Mouse (Mus musculus) MN1 (cell line): Measurements from ENCODE around the gene Olfr1016.

ENCODE experiments used
- DNase-seq: peaks from one replicate; pipeline ENCODE4 v3.0.0-alpha.2; 2016; ENCODE audit warnings: low spot score

Gene Olfr1016

GRCm38 (mm10) chr2:85802444-85802843 lies at the start of gene Olfr1016:
Olfr1016 (minus strand) TSS chr2:85802544.
- DNase-seq: no peak

DNA sequence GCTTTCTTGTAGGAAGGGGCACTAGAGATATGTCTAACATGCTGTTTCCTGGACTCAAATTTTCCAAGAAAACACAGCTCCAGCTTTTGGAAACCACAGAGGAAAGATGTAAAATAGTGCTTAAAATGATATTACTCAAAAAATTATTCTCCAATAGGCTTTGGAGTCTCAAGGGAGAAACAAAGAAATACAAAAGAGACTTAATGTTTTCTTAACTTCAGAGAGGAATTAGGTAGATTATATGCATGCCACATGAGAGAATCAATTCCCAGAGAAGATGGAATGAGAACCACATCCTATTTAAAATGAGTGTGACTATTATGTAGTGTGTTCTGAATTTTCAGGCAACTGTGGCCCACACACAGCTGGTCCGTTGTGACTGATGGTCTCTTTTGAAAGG lies 44.4 kb upstream of the Olfr1016 start, which contains the start of gene Olfr1020:
Gene Olfr1020, plus strand, starts transcription at position 301 of the 400 bp plus-strand sequence.
- DNase-seq: no peak

DNA sequence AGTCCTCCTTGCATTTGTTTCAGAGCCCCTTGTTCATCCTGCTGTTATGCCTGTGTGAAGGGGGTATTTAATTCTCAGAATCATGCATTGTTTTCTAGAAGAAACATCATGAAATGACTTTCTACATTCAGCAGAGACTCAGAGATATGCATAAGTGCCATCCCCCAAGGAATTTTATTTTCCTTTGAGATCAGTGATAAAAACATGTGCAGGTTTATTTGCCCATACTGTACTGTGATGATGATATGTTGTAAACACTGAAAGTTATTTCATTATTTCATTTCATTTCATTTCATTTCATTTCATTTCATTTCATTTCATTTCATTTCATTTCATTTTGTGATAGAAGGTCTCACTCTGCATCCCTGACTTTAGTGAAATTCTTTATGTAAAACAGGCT lies 43.0 kb upstream of the Olfr1016 start, which contains the start of gene Olfr1019:
Gene Olfr1019, minus strand, starts transcription at position 101 of the 400 bp plus-strand sequence.
- DNase-seq: no peak

DNA sequence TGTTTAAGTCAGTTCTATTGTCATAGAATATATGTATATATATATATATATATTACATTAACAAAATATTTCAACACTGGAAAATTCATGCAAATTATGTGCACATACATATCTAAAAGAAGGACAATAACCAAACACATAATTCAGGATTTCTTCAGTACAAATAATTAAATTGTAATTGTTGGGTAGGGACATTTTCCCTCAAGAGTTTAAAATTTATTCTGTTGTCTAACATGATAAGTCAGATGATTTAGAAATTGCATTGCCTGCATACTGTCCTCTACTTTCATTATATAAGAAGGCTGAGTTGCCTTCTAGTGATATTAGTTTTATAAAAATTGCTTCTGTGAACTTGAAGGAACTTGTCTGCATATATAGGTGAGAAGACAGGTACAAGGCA lies 15.8 kb upstream of the Olfr1016 start, which contains the start of gene Olfr1018:
Gene Olfr1018, plus strand, starts transcription at position 301 of the 400 bp plus-strand sequence.
- no peak for DNase-seq

- no peak for DNase-seq
Measured at GRCm38 (mm10) chr2:85804501-85804900, 2.2 kb upstream of the Olfr1016 start.

- no peak for DNase-seq
Measured at GRCm38 (mm10) chr2:85792331-85792730, 10.0 kb downstream of the Olfr1016 start.

DNA sequence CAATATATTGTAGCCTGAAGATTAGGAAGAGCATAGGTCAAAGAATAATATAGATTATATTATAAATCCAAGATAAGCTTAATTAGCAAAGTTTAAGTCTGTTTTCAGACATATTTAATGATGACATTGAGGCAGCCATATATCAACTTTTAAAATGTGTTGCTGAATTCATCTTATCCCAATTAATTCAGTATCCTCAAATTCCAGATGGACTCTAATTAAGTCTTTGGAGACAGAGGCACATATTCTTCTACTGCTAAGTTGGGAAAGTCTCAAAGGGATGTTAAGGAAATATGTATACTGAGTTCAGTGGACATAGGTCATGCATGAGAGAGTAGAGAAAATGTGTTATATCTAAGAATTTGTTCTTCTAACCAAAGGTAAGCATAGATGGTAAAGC lies 20.6 kb downstream of the Olfr1016 start, which contains the start of gene Olfr1015:
Gene Olfr1015, plus strand, starts transcription at position 301 of the 400 bp plus-strand sequence.
- DNase-seq: no peak

DNA sequence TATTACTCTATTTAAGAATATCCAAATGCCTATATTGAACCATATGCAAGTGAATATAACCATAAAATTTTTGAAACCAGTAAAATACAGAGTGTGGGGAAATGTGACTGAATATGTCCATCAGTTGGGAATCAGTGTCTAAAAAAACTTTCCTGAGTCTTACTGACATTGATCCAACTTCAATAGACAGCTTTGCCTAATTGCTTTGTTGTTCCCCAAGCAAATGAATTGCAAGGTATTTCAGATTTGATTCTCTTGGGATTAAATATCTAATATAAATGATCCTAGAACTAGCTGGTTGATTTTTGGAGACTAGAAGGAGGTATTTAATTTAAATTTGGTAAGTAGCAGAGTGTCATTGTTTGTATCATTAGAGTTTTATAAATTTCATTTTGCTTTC lies 29.9 kb downstream of the Olfr1016 start, which contains the start of gene Olfr1014:
Gene Olfr1014, plus strand, starts transcription at position 301 of the 400 bp plus-strand sequence.
- DNase-seq: no peak

DNA sequence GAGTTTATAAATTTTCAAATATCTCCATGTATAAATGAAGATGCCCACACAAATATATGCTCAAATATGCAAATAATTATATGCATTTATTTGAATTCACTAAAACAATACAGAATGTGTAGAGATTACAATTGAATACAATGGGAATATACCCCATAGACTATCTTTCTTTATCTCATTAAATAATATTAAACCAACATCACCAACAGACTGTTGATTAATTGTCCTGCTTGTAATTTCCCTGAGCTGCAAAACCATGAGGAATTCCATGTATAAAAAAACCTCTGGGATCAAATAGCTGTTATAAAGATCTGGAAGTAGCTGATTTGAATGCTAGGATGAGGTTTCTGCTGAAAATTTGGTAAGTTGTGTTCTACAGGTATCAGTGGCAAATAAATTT lies 35.5 kb downstream of the Olfr1016 start, which contains the start of gene Olfr1013:
Gene Olfr1013, plus strand, starts transcription at position 301 of the 400 bp plus-strand sequence.
- DNase-seq: no peak

GRCm38 (mm10) chr2:85762666-85763065 lies 39.7 kb downstream of the Olfr1016 start, which contains the start of gene Olfr1012:
Olfr1012 (minus strand) TSS chr2:85762766.
- DNase-seq: no peak

- DNase-seq: no peak
Measured at GRCm38 (mm10) chr2:85753822-85754221, 48.5 kb downstream of the Olfr1016 start.
